Mouse (Mus musculus) G1E (cell line): ENCODE measurements at regions not wholly inside any gene's neighbourhood (a gene's known extent, or its start where the extent isn't known, plus 50 kb on each side); places are given as distances from the start of the nearest gene placed in this dataset.

ENCODE experiments used
- ATAC-seq: 2 replicates; pipeline ENCODE4 v1.8.0; 2016; ENCODE audit warnings: mild to moderate bottlenecking; ENCODE audit not compliant: insufficient number of reproducible peaks, poor library complexity, low FRiP score, severe bottlenecking; ENCODE audit errors: extremely low read depth
- DNase-seq: peaks from one replicate; pipeline ENCODE4 v3.0.0; 2012; ENCODE audit warnings: low spot score
- H3K27me3 ChIP-seq: 2 replicates; pipeline ENCODE4 v1.6.1; 2012; ENCODE audit warnings: mild to moderate bottlenecking, low read length, inconsistent platforms; ENCODE audit not compliant: insufficient read depth
- H3K36me3 ChIP-seq: replicated peaks from 2 replicates; pipeline ENCODE3; 2012; ENCODE audit warnings: mild to moderate bottlenecking, inconsistent platforms
- H3K4me1 ChIP-seq: 2 replicates; pipeline ENCODE4 v1.6.1; 2012; ENCODE audit warnings: low read depth, low read length, inconsistent platforms, mixed read lengths; ENCODE audit not compliant: insufficient read depth
- H3K4me3 ChIP-seq: 2 replicates; pipeline ENCODE4 v1.5.1; 2012; ENCODE audit warnings: low read depth, mild to moderate bottlenecking, inconsistent platforms, low read length, moderate library complexity, mixed read lengths
- H3K9me3 ChIP-seq: replicated peaks from 2 replicates; pipeline ENCODE4 v1.6.1; 2012; ENCODE audit warnings: inconsistent platforms
- CTCF ChIP-seq: IDR thresholded peaks from 2 replicates; pipeline ENCODE4 v1.5.1; 2012; ENCODE audit warnings: low read depth, low read length, inconsistent platforms, mixed read lengths
- GATA1 ChIP-seq: IDR thresholded peaks from 2 replicates; pipeline ENCODE4 v1.6.1; 2012; ENCODE audit warnings: borderline replicate concordance, low read length, inconsistent platforms, mixed read lengths
- GATA2 ChIP-seq: IDR thresholded peaks from 2 replicates; pipeline ENCODE4 v1.6.1; 2012; ENCODE audit warnings: low read depth, low read length, inconsistent platforms, borderline replicate concordance
- POLR2AphosphoS5 ChIP-seq: IDR thresholded peaks from 2 replicates; pipeline ENCODE4 v1.6.1; 2012; ENCODE audit warnings: low read depth, low read length, inconsistent platforms; ENCODE audit not compliant: insufficient replicate concordance
- TAL1 ChIP-seq: conservative IDR thresholded peaks from 2 replicates; pipeline ENCODE4 v1.6.1; 2012; ENCODE audit warnings: low read depth, low read length, inconsistent platforms, mixed read lengths

- DNase-seq (no peak), ATAC-seq (no peak)
- H3K4me3 ChIP-seq, result no peak overlapping the region
- peaks cover 8% of the 10 kb centered on the region for H3K27me3 ChIP-seq
- no peaks in the 10 kb centered on the region for H3K9me3 ChIP-seq
- H3K36me3 ChIP-seq, result no peaks in the 10 kb centered on the region
- TF ChIP-seq GATA2, result no peak
- H3K4me1 ChIP-seq, result 0 out of 2 replicates have a peak, but pooled peaks cover 3% of the 10 kb centered on the region
These were observed 84.7 kb upstream of the Ranbp3l start for GRCm38 (mm10) chr15:8882880-8883539.

GRCm38 (mm10) chr15:8874884-8875493 lies 92.8 kb upstream of the Ranbp3l start:
- no peak for ATAC-seq

GRCm38 (mm10) chr15:8868021-8868420 lies 99.7 kb upstream of the Ranbp3l start:
- no peaks in the 10 kb centered on the region for H3K9me3 ChIP-seq
- H3K36me3 ChIP-seq, result no peaks in the 10 kb centered on the region
- ATAC-seq (no peak), DNase-seq (no peak)
- H3K27me3 ChIP-seq, result peaks cover 20% of the 10 kb centered on the region
- no peak overlapping the region for H3K4me3 ChIP-seq
- no peak for TF ChIP-seq GATA2
- TF ChIP-seq CTCF, result no peak
- TF ChIP-seq TAL1, result no peak
- TF ChIP-seq GATA1, result no peak
- TF ChIP-seq POLR2AphosphoS5, result no peak
- H3K4me1 ChIP-seq, result no peaks in the 10 kb centered on the region

More at GRCm38 (mm10) chr15:8874884-8875493, 92.8 kb upstream of the Ranbp3l start:
- no peaks in the 10 kb centered on the region for H3K4me1 ChIP-seq
- H3K4me3 ChIP-seq, result no peak overlapping the region
- H3K9me3 ChIP-seq, result no peaks in the 10 kb centered on the region
- TF ChIP-seq GATA1 (no peak), CTCF (no peak), GATA2 (no peak), TAL1 (no peak), POLR2AphosphoS5 (no peak)
- H3K36me3 ChIP-seq, result no peaks in the 10 kb centered on the region
- peaks cover 5% of the 10 kb centered on the region; the same call in 1 of the 2 replicates for H3K27me3 ChIP-seq
- no peak for DNase-seq

GRCm38 (mm10) chr15:8867160-8867891 lies 100.4 kb upstream of the Ranbp3l start:
- H3K36me3 ChIP-seq, result no peaks in the 10 kb centered on the region
- no peaks in the 10 kb centered on the region for H3K4me1 ChIP-seq
- H3K9me3 ChIP-seq, result no peaks in the 10 kb centered on the region
- ATAC-seq (no peak), DNase-seq (no peak)
- peaks cover 20% of the 10 kb centered on the region for H3K27me3 ChIP-seq
- no peak for TF ChIP-seq GATA2
- no peak for TF ChIP-seq POLR2AphosphoS5
- TF ChIP-seq TAL1, result no peak
- TF ChIP-seq GATA1, result no peak
- TF ChIP-seq CTCF, result no peak
- no peak overlapping the region for H3K4me3 ChIP-seq

GRCm38 (mm10) chr15:8865089-8865933 lies 102.4 kb upstream of the Ranbp3l start:
- H3K4me1 ChIP-seq, result no peaks in the 10 kb centered on the region
- no peaks in the 10 kb centered on the region for H3K36me3 ChIP-seq
- ATAC-seq (no peak), DNase-seq (no peak)
- no peak overlapping the region for H3K4me3 ChIP-seq
- TF ChIP-seq TAL1, result no peak
- no peak for TF ChIP-seq GATA2
- no peak for TF ChIP-seq GATA1
- TF ChIP-seq CTCF, result no peak
- TF ChIP-seq POLR2AphosphoS5, result no peak
- H3K9me3 ChIP-seq, result no peaks in the 10 kb centered on the region
- peaks cover 17% of the 10 kb centered on the region for H3K27me3 ChIP-seq

- no peak for TF ChIP-seq TAL1
- no peak for TF ChIP-seq POLR2AphosphoS5
- TF ChIP-seq GATA2, result no peak
- no peak for TF ChIP-seq GATA1
- no peak for TF ChIP-seq CTCF
- H3K36me3 ChIP-seq, result no peaks in the 10 kb centered on the region
- ATAC-seq, result no peak
These were observed 111.2 kb upstream of the Ranbp3l start for GRCm38 (mm10) chr15:8856419-8857084.

More at GRCm38 (mm10) chr15:8856419-8857084, 111.2 kb upstream of the Ranbp3l start:
- H3K9me3 ChIP-seq, result no peaks in the 10 kb centered on the region
- DNase-seq, result no peak
- H3K4me3 ChIP-seq, result no peak overlapping the region
- H3K27me3 ChIP-seq, result peaks cover 13% of the 10 kb centered on the region
- H3K4me1 ChIP-seq, result no peaks in the 10 kb centered on the region
